Mouse (Mus musculus) liver, adult 2 months (tissue): Measurements from ENCODE around the gene Ltbp1. TPM values are rescaled to one million over a fixed set of nuclear protein-coding genes. Genes with fewer than 3 reads are reported as not detected.

ENCODE experiments used
- DNase-seq: peaks from one replicate; pipeline ENCODE4 v3.0.0-alpha.2; 2011; ENCODE audit warnings: low read depth, low spot score; ENCODE audit errors: extremely low read depth
- H3K27ac ChIP-seq: fragments of 200-500 bp; replicated peaks from 2 replicates; pipeline ENCODE4 v1.5.1; 2012; ENCODE audit warnings: low read depth, mild to moderate bottlenecking, control low read depth, inconsistent platforms, low read length; ENCODE audit not compliant: insufficient read depth
- H3K27me3 ChIP-seq: fragments of 200-500 bp; 2 replicates; pipeline ENCODE4 v1.6.1; 2012; ENCODE audit warnings: mild to moderate bottlenecking, moderate library complexity, low read length, inconsistent platforms; ENCODE audit not compliant: control insufficient read depth, insufficient read depth
- H3K36me3 ChIP-seq: fragments of 200-500 bp; 2 replicates; pipeline ENCODE4 v1.6.1; 2012; ENCODE audit warnings: low read length, inconsistent platforms; ENCODE audit not compliant: control insufficient read depth, insufficient read depth
- H3K4me1 ChIP-seq: fragments of 200-500 bp; 2 replicates; pipeline ENCODE4 v1.6.1; 2011; ENCODE audit warnings: low read length; ENCODE audit not compliant: control insufficient read depth, insufficient read depth
- H3K4me3 ChIP-seq: fragments of 200-500 bp; 2 replicates; pipeline ENCODE4 v1.5.1; 2011; ENCODE audit warnings: low read depth, mild to moderate bottlenecking, control low read depth, low read length, moderate library complexity; ENCODE audit not compliant: insufficient read depth
- H3K79me2 ChIP-seq: fragments of 200-500 bp; 2 replicates; pipeline ENCODE4 v1.6.1; 2012; ENCODE audit warnings: inconsistent platforms, mild to moderate bottlenecking, low read length, moderate library complexity; ENCODE audit not compliant: control insufficient read depth, insufficient read depth
- H3K9ac ChIP-seq: fragments of 200-500 bp; 2 replicates; pipeline ENCODE4 v1.6.1; 2012; ENCODE audit warnings: low read depth, mild to moderate bottlenecking, control low read depth, inconsistent platforms, low read length
- CTCF ChIP-seq: fragments of 200-500 bp; IDR thresholded peaks from 2 replicates; pipeline ENCODE4 v1.5.1; 2011; ENCODE audit warnings: low read depth, low read length, control low read depth
- POLR2A ChIP-seq: fragments of 200-500 bp; IDR thresholded peaks from 2 replicates; pipeline ENCODE4 v1.6.1; 2011; ENCODE audit warnings: low read length, control low read depth; ENCODE audit not compliant: insufficient read depth; ENCODE audit errors: extremely low read depth
- WGBS: fragments of 180-500 bp; shearing (Covaris S2); methylation state at CpG from one replicate; pipeline ENCODE4 v1.1.7; 2018; 5-methylcytosine and 5-hydroxymethylcytosine counted together
- polyA plus RNA-seq: library from polyadenylated mRNA; depleted of rRNA; stranded (reverse); fragments of >200 nt; gene quantifications from 2 replicates; pipeline ENCODE4 v1.2.3, GENCODE M21; 2012
- total RNA-seq: library from RNA; depleted of rRNA; stranded (reverse); fragments of >200 nt; gene quantifications from 2 replicates; pipeline ENCODE4 v1.2.3, GENCODE M21; 2014

Ltbp1 gene
- total and polyA plus RNA-seq, 2 experiments, result 1.1 to 1.5 TPM

GRCm38 (mm10) chr17:75248632-75249031 is 243.3 kb downstream of the Ltbp1 start:
- no peak overlapping the region for H3K27ac ChIP-seq
- H3K27me3 ChIP-seq, result no peaks in the 10 kb centered on the region
- H3K4me3 ChIP-seq, result no peak overlapping the region
- 66% methylated on average over 10 of the region's 10 CpGs for WGBS
- no peak for TF ChIP-seq POLR2A
- H3K4me1 ChIP-seq, result no peaks in the 10 kb centered on the region
- no peaks in the 10 kb centered on the region for H3K79me2 ChIP-seq
- no peak overlapping the region for H3K9ac ChIP-seq
- H3K36me3 ChIP-seq, result no peaks in the 10 kb centered on the region
- no peak for DNase-seq

GRCm38 (mm10) chr17:75250571-75250970 is 245.2 kb downstream of the Ltbp1 start:
- 76% methylated on average over 6 of the region's 6 CpGs for WGBS
- Histone ChIP-seq H3K27me3 (no peaks in the 10 kb centered on the region), H3K4me1 (no peaks in the 10 kb centered on the region), H3K79me2 (no peaks in the 10 kb centered on the region), H3K4me3 (no peak overlapping the region), H3K9ac (no peak overlapping the region), H3K27ac (no peak overlapping the region), H3K36me3 (no peaks in the 10 kb centered on the region)
- DNase-seq, result no peak
- no peak for TF ChIP-seq CTCF
- no peak for TF ChIP-seq POLR2A

- H3K27me3 ChIP-seq, result no peaks in the 10 kb centered on the region
- no peaks in the 10 kb centered on the region for H3K79me2 ChIP-seq
- TF ChIP-seq CTCF, result no peak
- no peak for TF ChIP-seq POLR2A
- no peaks in the 10 kb centered on the region for H3K4me1 ChIP-seq
- WGBS, result 85% methylated on average over 6 of the region's 6 CpGs
- DNase-seq, result no peak
- H3K27ac ChIP-seq, result no peak overlapping the region
- no peak overlapping the region for H3K9ac ChIP-seq
- no peak overlapping the region for H3K4me3 ChIP-seq
- no peaks in the 10 kb centered on the region for H3K36me3 ChIP-seq
These were observed 245.7 kb downstream of the Ltbp1 start for GRCm38 (mm10) chr17:75251094-75251493.

- no peak for DNase-seq
- Histone ChIP-seq H3K4me3 (no peak overlapping the region), H3K79me2 (no peaks in the 10 kb centered on the region), H3K27me3 (no peaks in the 10 kb centered on the region), H3K4me1 (no peaks in the 10 kb centered on the region), H3K27ac (no peak overlapping the region), H3K36me3 (no peaks in the 10 kb centered on the region), H3K9ac (no peak overlapping the region)
- 91% methylated on average over 5 of the region's 5 CpGs for WGBS
- TF ChIP-seq POLR2A (no peak), CTCF (no peak)
These were observed 247.2 kb downstream of the Ltbp1 start for GRCm38 (mm10) chr17:75252540-75252939.

- H3K27me3 ChIP-seq, result no peaks in the 10 kb centered on the region
- no peaks in the 10 kb centered on the region for H3K79me2 ChIP-seq
- no peak overlapping the region for H3K4me3 ChIP-seq
- H3K9ac ChIP-seq, result no peak overlapping the region
- no peaks in the 10 kb centered on the region for H3K36me3 ChIP-seq
- no peak overlapping the region for H3K27ac ChIP-seq
- no peak for DNase-seq
- WGBS, result 85% methylated on average over 6 of the region's 6 CpGs
- no peaks in the 10 kb centered on the region for H3K4me1 ChIP-seq
- no peak for TF ChIP-seq POLR2A
- TF ChIP-seq CTCF, result no peak
These were observed 249.5 kb downstream of the Ltbp1 start for GRCm38 (mm10) chr17:75254909-75255308.

GRCm38 (mm10) chr17:75255967-75256366 is 250.6 kb downstream of the Ltbp1 start:
- H3K27me3 ChIP-seq, result no peaks in the 10 kb centered on the region
- 45% methylated on average over 1 of the region's 1 CpGs for WGBS
- DNase-seq, result no peak
- H3K27ac ChIP-seq, result no peak overlapping the region
- H3K36me3 ChIP-seq, result no peaks in the 10 kb centered on the region
- no peak overlapping the region for H3K9ac ChIP-seq
- no peaks in the 10 kb centered on the region for H3K79me2 ChIP-seq
- TF ChIP-seq POLR2A (no peak), CTCF (no peak)
- H3K4me1 ChIP-seq, result no peaks in the 10 kb centered on the region
- no peak overlapping the region for H3K4me3 ChIP-seq
